Mouse (Mus musculus) MEL (cell line): ENCODE measurements around the gene Sema5a.

Experiments used
- EP300 ChIP-seq, 2 experiments: IDR thresholded peaks; 2 replicates each; pipeline ENCODE4 v1.6.1; 2011; ENCODE audit warnings: improper control_type of control experiment in 2 of 2, low read length in 2 of 2, low read depth in 1 of 2, mild to moderate bottlenecking in 1 of 2
- ETS1 ChIP-seq: IDR thresholded peaks from 2 replicates; pipeline ENCODE4 v1.6.1; 2012; ENCODE audit warnings: low read depth, mild to moderate bottlenecking, inconsistent platforms, low read length, improper control_type of control experiment, moderate library complexity
- POLR2A ChIP-seq, 2 experiments: IDR thresholded peaks; 2 replicates each; pipeline ENCODE4 v1.6.1; 2011 to 2012; ENCODE audit warnings: low read length in 2 of 2, mild to moderate bottlenecking in 2 of 2, control low read depth in 1 of 2, improper control_type of control experiment in 1 of 2, low read depth in 1 of 2, moderate library complexity in 1 of 2; ENCODE audit not compliant: control insufficient read depth in 1 of 2, insufficient read depth in 1 of 2, poor library complexity in 1 of 2

- TF ChIP-seq POLR2A (IDR thresholded peaks at IDR 0.05; ENCODE audit: control insufficient read depth in 1 of 2, insufficient read depth in 1 of 2, low read depth in 1 of 2, low read length in 2 of 2, poor library complexity in 1 of 2) (no peak), ETS1 (no peak), EP300 (IDR thresholded peaks at IDR 0.05; ENCODE audit: low read depth in 1 of 2, low read length in 2 of 2) (no peak)
These were observed 431.8 kb downstream of the Sema5a start for GRCm38 (mm10) chr15:32676446-32676845.
